Mouse (Mus musculus): ENCODE results near the gene Hspb6.

GRCm38 (mm10) chr7:30534633-30535577 lies 17.1 kb upstream of the Hspb6 start, which contains the start of gene Arhgap33:
- TF ChIP-seq CTCF (IDR thresholded peaks at IDR 0.05) (no peak), EP300 (IDR thresholded peaks at IDR 0.05) (no peak)

Measured in lung, postnatal 0 days (tissue).